Mouse (Mus musculus) T-helper 2 cell (primary cell): ENCODE measurements around the gene Gal3st1.

Experiments used
- in situ Hi-C: fragments of 300-600 bp; cut with MboI, MseI; formaldehyde crosslinking; loops from one replicate; pipeline ENCODE4 v1.15.1; 2025; ENCODE audit warnings: high pct_unique_total_duplicates

Gal3st1 gene

DNA sequence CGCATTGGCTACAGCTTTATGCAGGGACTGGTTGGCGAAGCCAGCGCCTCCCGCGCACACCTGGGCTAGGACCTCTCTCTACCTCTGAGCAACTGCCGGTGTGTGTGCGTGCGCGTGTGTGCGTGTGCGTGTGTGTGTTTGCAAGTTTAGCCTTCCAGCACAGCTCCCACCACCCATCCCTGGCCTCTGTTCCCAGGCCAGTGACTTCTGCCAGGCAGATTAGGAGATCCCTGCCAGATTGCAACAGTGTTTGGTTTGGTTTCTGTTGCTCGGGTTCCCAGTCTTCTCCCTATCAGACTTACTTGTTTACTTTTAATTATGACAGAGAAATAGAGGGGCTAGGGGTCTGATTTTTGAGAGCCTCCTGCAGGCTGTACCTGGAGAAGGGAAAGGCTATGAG, 48.5 kb downstream of the Gal3st1 start:
- in situ Hi-C loops = no loop called here

GRCm38 (mm10) chr11:4033471-4033870, 50.0 kb downstream of the Gal3st1 start:
- in situ Hi-C loops = no loop called here

GRCm38 (mm10) chr11:4034169-4034568, 50.7 kb downstream of the Gal3st1 start:
- in situ Hi-C loops = no loop called here

GRCm38 (mm10) chr11:4035116-4035892, 51.9 kb downstream of the Gal3st1 start:
- in situ Hi-C loops = no loop called here

- in situ Hi-C loops = no loop called here
These were observed 52.5 kb downstream of the Gal3st1 start for GRCm38 (mm10) chr11:4035916-4036315.

- in situ Hi-C loops = no loop called here
These were observed 53.1 kb downstream of the Gal3st1 start for GRCm38 (mm10) chr11:4036365-4037084.

GRCm38 (mm10) chr11:4039951-4040350, 56.5 kb downstream of the Gal3st1 start:
- in situ Hi-C loops = loop anchor here (5.0 kb wide), 1 partner anchor 42 kb away; no protein-coding TSS in a partner anchor

DNA sequence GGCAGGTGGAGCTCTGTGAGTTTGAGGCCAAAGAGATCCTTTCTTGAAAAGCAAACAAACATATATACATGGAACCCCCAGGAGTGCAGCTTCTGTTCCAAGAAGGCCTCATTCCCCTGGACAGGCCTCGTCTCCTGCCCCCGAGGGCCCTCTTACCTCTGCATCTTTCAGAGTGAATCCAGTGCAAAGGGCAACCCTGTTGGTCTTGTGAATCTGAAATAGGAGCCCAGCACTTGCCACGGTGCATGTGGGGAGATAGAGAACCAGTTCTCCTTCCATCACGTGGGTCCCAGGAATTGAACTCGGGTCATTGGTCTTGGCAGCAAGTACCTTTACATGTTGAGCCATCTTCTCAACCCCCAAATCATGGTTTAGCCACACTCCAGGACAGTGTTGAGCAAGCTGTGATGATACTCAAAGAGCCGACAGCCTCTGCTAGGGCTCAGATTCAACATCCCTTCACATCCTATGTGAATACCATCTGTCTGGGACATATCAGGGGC, 57.7 kb downstream of the Gal3st1 start:
- in situ Hi-C loops = loop anchor here (5.0 kb wide), 1 partner anchor 41 kb away; no protein-coding TSS in a partner anchor

- in situ Hi-C loops = loop anchor here (5.0 kb wide), 1 partner anchor 39 kb away; no protein-coding TSS in a partner anchor
These were observed 59.6 kb downstream of the Gal3st1 start for GRCm38 (mm10) chr11:4043081-4043480.

- in situ Hi-C loops = no loop called here
These were observed 63.1 kb downstream of the Gal3st1 start for GRCm38 (mm10) chr11:4046526-4046925.

DNA sequence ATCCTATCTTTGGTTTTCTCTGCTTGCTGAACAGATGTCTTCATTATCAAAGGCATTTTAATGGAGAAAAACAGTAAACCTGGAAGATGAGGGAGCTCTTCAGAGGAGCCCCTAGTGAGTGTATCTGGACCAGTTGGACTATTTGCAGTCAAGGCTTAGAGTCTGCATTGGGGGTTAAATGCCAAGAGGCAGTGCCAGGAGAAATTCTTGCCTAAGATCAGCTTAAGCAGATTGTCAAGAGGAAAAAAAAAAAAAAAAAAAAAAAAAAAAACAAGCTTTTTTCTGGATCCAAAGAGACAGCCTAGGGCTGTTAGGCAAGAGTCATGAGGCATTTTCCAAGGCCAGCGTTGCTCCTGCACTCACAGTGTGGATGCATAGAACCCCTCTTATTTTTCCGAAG, 64.3 kb downstream of the Gal3st1 start:
- in situ Hi-C loops = no loop called here

GRCm38 (mm10) chr11:4048438-4048837, 65.0 kb downstream of the Gal3st1 start:
- in situ Hi-C loops = no loop called here
